Mouse (Mus musculus): Measurements from ENCODE around the gene Fam122c.
"Not testable (repeated sequence)": the region's sequence is repeated elsewhere in the genome, so short reads cannot be mapped to it uniquely, and the experiment has no call there.

DNA sequence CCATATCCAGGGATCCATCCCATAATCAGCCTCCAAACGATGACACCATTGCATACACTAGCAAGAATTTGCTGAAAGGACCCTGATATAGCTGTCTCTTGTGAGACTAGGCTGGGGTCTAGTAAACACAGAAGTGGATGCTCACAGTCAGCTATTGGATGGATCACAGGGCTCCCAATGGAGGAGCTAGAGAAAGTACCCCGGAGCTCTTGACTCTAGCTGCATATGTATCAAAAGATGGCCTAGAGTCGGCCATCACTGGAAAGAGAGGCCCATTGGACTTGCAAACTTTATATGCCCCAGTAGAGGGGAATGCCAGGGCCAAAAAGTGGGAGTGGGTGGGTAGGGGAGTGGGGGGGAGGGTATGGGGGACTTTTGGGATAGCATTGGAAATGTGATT is 1.6 kb upstream of the Fam122c start:
- TF ChIP-seq GATA1 (IDR thresholded peaks at IDR 0.05; ENCODE audit: borderline replicate concordance, low read length); FLI1 (IDR thresholded peaks at IDR 0.05; ENCODE audit: low read length): not testable (repeated sequence)
